Mouse (Mus musculus) heart, adult 8-10 months (tissue): Measurements from ENCODE around the gene Hinfp. TPM values are rescaled to one million over a fixed set of nuclear protein-coding genes. Genes with fewer than 3 reads are reported as not detected.
"Not testable (repeated sequence)": the region's sequence is repeated elsewhere in the genome, so short reads cannot be mapped to it uniquely, and the experiment has no call there.

Source experiments
- DNase-seq: peaks from one replicate; pipeline ENCODE4 v3.0.0; 2022; ENCODE audit warnings: low spot score
- total RNA-seq, 4 experiments: library from RNA; stranded (reverse); gene quantifications; 2 replicates each; pipeline ENCODE4 v1.2.4; 2022

Hinfp gene
- total RNA-seq, 4 experiments from 2014 or later, result 4.5 to 7.2 (median 6.3) TPM

DNA sequence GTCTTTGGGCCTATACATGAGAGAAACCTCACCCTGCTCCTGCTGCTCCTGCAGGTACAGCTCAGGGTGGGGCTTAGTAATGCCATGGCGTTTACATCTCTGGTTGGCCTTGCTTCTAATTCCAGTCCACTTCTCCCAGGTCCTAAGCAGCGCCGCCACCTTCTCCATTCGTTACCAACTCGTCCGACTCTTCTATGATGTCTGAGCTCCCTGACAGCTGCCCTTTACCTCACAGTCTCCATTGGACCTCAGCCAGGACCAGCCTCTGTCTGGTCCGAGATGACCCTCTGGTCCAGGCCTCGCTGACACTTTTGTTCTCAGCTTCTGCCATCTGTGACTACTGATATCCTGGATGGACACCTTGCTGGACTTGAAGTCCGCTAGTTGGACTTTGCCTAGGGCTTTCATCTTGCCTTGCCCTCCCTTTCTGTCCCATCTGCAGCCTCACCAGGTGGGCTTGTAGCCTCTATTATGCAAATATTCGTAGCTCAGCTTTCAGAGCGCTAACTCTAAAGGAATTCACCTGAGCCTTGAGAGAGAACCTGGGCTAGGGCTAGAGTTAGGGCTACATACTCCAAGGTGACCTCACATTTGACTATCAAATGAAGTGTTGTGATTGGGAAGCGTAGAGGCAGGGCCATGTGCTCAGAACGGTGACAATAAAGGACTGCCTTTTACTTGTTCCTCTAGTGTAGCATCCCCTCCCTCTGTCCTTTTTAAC lies 27.6 kb upstream of the Hinfp start:
- no peak for DNase-seq

DNA sequence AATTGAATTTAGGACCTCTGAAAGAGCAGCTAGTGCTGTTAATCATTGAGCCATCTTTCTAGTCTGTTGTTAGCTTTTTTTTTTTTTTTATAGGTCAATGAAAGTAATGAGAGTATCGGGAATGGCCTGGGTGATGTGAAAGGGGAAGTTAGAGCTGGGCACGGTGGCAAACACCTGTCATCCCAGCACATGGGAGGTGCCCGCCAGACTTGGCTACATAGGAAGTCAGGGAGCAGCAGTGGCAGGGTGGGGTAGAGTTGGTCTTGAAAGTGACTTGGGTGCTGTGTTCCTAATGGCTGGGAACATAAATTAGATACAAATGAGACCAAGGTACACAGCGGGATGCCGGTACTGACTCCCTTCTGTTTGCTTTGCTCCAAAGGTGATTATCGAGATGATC lies 25.3 kb upstream of the Hinfp start:
- DNase-seq, result no peak

DNA sequence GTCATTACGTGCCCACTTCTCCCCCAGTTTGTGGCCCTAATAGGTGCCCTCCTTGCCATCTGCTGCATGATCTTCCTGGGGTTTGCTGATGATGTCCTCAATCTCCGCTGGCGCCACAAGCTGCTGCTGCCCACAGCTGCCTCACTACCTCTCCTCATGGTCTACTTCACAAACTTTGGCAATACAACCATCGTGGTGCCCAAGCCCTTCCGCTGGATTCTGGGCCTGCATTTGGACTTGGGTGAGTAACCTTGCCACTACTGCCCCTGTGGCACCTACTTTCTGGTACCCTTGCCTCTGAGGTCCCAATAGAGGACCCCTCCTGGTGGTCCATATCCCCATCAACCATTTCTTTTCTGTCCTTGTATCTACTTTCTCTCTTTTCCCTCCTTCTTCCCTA lies 22.5 kb upstream of the Hinfp start:
- no peak for DNase-seq

DNA sequence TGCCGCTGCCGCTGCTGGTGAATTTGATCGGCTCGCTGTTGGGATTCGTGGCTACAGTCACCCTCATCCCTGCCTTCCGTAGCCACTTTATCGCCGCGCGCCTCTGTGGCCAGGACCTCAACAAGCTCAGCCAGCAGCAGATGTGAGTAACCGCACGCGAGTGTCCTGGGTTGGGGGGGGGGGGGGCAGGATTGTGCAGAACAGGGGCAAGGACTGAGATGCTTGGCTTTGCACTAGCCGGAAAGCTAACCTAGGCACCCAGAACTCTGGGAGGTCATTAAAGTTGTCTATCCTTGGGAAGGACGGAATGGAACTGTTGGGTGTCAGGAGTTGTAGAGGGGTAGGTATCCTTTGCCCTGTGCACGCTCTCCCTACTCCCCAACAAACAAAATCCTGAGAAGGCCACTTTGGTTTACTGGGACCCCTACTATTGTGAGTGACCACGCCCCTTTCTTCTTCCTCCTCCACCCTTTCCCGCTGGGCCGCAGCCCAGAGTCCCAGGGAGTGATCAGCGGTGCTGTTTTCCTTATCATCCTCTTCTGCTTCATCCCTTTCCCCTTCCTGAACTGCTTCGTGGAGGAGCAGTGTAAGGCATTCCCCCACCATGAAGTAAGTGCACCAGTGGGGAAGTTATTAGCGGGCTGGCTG lies 21.7 kb upstream of the Hinfp start:
- peak; percentile 73 for DNase-seq

DNA sequence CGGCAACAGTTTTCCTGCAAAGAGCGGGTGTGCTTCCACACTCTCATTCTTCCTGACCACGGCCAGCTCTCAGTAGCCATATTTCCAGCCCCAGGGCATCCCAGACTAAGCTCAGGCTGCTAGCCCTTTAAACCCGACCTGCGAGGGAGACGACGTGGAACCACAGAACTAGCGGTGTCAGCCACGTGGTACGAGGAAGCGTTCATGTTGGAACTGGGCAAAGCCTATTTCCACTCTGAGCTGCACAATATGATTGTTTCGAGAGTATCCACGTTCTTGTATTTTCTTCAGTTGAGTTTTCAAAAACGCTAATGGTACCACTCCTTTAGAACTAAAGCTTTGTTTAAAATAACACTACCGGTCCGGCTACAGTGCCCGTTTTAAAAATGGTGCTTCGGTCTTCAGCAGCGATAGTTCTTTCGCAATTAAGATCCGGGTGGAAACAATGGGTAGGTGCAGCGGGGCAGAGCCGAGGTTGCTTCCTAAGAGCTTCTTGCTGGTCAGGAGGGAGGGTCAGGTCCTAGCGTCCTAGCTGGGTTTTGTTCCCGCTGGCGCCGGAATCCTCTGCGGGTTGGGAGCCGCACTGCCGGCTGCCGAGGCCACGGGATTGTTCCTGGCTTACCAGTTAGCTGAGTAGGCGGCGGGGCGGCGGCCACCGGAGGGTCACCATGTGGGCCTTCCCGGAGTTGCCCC lies 21.0 kb upstream of the Hinfp start:
- peak; percentile 93 for DNase-seq

DNA sequence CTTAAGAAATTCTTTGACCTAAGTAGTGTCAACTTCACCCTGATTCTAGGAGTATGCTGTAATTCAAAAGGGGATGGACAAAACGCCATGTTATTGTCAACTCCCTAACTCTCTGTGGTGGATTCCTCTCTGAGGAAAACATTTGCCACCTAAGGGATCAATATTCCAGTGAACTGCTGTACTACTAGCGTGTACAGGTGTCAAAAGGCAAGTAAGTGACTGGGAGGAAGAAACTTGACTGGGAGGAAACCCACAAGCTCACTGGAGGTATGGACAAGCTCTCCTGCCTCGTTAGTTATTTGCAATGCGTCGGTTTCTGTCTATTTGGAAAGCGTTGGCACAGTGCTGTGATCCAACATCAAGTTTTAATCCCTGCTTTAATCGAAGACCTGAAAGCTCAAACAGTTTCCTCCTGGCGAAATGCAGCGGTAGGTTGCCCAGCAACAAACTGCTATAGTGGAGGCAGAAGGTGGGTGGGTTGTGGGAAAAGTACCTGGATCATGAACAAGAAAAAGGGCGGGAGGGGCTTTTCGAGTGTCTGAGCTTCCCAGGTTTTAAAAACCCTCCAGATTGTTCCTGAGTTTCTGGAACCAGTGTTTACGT lies 20.4 kb upstream of the Hinfp start, which contains the start of gene Dpagt1:
Gene Dpagt1, plus strand, starts transcription at position 252 of the 603 bp plus-strand sequence.
- no peak for DNase-seq

DNA sequence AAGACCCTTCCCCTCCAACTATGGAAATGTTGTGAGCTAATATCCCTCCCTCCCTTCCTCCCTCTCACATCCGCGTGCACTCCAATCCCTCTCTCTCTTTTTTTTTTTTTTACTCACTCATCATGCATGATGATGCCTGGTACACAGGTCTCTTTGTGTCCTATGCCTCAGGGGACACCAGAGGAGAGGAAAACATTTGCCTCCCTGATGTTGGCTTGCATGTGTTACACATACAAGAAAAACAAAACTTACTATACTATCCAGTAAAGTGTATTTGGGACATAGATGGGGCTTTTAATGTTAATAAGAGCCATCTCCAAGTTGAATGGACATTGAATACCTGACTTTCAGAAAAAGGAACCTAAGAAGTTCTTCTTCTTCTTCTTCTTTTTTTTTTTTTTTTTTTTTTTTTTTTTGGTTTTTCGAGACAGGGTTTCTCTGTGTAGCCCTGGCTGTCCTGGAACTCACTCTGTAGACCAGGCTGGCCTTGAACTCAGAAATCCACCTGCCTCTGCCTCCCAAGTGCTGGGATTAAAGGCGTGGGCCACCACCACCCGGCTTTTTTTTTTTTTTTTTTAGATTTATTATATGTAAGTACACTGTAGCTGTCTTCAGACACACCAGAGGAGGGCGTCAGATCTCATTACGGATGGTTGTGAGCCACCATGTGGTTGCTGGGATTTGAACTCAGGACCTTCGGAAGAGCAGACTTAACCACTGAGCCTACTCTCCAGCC lies 19.7 kb upstream of the Hinfp start:
- DNase-seq, result not testable (repeated sequence)

DNA sequence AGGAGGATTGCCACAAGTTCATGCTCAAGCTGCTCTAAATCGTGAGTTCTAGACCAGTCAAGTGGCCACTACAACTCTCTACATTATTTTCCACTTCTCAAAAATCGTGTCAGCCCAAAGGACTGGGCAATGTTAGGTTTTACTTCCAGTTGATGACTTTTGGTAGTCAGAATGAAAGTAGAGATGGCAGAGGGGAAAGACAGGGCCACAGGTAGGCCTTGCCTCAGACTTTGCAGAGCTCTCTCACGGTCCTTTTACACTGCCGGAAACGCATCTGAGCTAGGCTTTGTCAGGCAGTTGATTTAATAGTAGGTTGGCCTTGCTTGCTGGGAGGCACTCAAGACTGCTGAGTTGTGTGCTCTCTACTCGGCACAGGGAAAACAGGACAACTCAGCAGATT lies 18.7 kb upstream of the Hinfp start:
- no peak for DNase-seq

DNA sequence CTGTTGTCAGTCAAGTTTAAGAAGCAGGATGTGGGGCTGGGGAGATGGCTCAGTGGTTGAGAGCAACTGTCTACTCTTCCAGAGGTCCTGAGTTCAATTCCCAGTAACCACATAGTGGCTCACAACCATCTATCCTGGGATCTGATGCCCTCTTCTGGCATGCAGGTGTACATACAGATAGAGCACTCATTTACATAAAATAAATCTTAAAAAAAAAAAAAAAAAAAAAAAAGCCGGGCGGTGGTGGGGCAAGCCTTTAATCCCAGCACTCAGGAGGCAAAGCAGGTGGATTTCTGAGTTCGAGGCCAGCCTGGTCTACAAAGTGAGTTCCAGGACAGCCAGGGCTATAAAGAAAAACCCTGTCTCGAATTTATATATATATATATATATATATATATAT lies 18.2 kb upstream of the Hinfp start:
- DNase-seq, result not testable (repeated sequence)

DNA sequence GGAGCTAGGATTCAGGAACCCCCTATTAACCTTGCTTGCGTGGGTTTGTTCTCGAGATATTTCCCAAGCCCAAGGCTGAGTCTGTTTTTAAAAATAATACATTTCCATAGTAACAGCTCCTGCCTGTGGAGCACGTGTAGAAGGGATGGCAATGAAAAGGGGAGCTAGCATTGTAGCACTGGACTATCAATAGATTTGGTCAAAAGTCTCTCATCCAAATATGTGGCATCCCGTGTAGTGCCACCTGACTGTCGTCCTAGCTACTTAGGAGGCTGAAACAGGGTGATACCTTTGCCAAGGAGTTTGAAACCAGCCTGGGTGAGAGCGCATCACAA lies 15.3 kb upstream of the Hinfp start:
- DNase-seq, result no peak

DNA sequence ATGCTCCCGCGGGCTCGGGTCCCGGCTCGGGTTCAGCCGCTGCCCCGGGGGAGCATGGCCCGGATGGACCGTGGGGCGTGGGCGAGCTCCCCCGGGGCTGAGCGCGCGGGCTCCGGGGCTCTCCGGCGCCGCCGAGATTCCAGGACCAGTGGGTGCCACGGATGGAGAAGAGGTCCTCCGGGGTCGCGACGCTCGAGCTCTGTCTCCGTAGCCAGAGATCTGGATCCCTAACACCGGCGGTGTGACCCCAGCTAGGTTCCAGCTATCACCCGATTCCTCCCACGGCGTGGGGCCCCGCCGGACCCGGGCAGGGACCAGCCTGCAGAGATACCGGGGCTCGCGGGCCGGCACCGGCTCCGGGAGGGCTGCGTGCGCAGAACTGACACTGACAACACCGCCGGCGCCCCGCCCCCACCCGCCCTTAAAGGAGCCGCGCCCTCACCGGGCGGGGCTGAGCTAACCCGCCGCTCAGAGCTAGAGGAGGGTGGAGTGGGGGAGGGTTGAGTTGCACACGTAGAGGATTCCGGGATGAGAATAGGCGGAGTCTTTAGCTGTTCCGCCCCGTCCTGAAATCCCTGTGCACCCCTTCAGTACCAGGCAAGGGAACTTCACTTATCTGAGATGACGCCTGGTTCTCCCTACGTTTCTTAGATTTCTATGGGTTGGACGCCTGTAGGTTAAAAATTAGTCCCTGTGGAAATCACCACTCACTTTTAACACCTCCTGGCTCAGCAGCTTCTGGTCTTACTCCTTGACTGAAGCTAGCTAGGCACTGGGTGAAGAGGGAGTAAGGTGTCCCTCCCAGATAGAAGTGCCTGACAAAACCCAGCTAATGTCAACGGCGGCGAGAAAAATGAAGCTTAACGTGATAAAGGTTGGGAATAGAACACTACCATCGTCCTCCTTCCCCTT lies 14.7 kb upstream of the Hinfp start, which contains the start of gene C2cd2l:
Gene C2cd2l, minus strand, starts transcription at position 399 of the 912 bp plus-strand sequence.
- DNase-seq, result peak; percentile 90

DNA sequence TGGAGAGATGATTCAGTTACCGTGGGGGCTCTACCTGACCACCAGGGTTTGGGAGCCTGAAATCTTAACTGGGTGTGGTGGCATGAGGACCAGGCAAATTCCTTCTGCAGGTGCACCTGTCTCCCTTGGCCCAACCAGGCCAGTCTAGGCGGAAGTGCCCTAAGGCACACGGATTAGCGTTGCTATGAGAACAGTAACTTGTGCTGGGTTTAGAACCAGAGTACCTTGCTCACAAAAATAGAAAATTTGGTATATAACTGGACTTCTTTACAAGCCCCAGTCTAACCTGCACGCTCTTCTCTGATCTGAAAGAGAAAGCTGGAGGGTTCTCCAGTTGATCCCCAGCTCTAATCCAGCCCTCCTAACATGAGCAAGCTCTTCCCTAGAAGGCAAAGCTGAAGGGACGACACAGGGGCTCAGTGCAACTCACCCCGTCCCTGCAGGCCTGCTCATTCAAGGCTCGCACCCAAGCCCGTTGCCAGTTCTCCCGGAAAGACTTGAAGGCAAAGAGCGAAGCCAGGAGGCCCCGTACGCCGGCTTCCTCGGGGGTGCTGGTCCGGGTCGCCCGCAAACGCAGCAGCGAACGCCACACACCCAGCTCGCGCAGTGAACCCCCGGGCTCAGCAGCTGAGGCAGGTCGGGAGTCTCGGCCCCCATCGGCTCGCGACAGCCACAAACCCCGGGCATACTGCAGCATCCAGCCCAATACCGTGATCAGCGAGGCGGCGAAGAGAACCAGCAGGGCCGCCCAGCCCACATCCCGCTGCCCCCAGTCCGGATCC lies 13.8 kb upstream of the Hinfp start:
- DNase-seq, result no peak

DNA sequence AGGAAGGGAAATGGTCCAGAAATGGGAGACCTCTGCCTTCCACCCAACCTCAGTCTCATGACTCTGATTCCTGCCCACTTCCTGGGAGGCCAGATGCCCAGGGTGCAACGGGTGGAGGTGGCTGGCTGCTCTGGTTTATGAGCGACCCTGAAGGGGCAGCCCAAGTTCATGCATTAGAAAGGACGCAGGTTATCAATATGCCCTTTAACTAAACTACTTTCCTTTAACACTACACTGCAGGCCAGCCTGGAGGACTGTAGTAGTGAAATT lies 13.3 kb upstream of the Hinfp start:
- DNase-seq, result no peak

DNA sequence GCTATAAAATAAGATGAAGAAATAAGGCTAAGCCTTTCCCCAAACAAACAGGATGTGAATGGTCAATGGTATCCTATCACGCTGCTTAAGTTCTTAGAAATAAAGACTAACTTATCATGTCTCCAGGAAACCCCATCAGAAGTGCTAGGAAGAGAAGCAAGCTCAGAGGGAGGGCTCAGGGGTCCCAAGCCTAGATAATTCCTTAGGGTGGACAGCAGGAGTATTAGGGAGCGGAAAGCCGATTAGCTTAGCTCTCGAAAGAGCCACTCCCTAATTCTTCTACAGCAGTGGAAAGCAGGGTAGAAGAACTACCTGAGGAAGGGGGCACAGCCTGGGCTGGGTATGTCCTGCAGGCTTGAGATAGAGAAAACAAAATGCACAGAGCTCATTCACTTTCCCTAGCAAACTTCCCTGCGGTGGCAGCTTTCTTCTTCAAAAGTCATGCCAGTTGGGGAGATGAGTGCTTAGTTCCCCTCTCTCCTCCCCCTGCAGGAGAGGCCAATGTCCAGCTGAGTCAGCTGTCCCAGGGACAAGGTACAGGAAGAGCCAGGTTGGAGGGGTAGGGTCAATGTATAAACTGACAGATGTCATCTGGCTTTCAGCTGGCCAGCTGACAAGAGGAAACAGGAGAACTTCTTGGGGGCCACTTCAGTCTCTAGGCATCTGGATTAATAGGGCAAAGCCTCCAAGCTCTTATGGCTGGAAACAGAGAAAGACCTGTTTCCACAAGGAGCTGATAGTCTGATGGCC lies 12.8 kb upstream of the Hinfp start:
- no peak for DNase-seq

DNA sequence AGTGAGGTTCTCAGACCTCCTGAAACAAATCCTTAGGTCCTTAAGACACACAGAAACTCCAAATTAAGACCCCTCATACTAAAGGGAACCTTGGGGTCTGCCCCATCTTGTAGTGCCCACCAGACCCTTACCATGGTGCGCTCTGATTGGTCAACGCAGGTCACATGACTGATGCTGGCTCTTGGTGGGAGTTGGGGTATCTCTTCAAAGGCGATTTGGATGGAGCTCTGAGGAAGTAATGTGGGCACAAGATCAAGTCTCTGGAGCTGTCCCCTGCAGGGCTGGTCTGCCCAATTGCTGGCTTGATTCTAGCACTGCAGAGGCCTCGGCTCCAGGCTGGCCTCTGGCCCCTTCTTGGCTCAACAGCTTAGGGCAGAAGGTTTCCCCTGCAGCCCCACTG lies 12.0 kb upstream of the Hinfp start:
- DNase-seq, result no peak

DNA sequence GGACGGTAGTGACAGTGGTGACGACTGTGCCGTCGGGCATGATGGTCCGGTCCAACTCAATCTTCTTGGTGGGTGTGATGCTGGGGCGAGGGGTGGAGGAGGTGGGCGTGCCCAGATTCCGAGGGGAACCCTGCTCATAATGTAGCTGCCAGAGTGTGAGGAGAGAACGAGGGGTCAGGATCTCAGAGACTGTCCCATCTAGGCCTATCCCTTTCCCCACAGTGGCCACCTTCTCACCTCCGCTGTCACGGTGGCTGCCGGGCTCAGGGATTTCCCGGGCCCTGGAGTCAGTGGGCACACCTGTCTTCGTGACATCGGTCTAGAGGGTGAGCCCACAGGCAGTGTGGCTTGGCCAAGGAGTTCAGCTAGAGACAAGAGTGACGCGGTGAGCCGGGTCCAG lies 9.4 kb upstream of the Hinfp start:
- no peak for DNase-seq

DNA sequence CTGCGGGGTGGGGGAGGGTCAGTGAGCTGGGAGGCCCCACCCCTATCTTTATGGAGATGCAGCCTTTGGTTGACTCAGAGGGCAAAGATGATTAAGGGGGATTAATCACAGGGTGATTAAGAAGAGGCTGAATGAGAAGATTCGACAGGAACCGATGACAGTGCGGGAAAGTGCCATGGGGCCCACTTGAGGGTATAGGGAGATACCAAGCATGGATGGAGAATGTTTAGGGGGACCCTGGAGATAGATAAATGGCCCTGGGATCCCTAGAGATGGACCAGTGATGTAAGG lies 8.7 kb upstream of the Hinfp start:
- DNase-seq, result no peak

DNA sequence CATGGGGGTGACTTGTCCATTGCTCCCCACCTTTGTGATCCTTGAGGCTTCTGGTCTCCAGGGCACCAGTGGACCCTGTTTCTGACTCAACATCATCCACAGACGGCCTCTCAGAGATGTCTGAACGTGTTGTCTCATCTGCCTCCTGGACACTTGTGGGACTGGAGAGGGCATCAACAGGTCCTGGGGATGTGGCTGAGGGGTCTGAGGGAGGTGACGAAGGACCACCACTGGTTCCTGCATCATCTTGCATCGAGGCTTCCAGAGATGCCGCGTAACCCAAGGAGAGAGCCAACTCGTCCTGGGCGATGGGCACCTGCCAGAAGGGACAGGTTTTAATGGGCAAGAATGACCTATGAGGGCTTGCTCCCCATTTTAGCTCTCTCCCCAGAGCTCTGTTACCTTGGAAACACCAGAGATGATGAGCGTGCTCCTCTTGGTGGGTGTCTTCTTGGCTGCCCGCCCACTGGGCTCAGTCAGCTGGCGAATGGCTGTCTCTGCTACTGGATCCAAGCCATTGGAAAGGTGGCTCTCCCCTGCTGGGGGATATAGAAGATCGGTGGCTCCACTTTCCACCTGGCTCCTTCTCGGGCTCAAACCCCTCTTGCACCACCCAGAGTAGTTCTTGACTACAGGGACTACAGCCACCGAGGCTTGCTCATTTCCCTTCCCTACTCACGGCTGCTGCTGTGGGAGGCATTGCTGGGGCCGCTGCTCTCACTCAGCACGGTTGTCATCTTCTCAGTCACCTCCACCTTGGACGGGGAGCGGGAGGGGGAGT lies 8.2 kb upstream of the Hinfp start:
- no peak for DNase-seq
